Mouse (Mus musculus) midbrain, embryonic 15.5 days (tissue): Measurements from ENCODE around the gene 1700003E16Rik. TPM values are rescaled to one million over a fixed set of nuclear protein-coding genes. Genes with fewer than 3 reads are reported as not detected.

Experiments
- ATAC-seq: fragments of 200-750 bp; cut with Nextera tagmentation; replicated peaks from 2 replicates; pipeline ENCODE4 v1.8.0; 2017; ENCODE audit warnings: moderate TSS enrichment
- H3K27ac ChIP-seq: fragments of 300-500 bp; sonication (generic); 2 replicates; pipeline ENCODE4 v1.5.1; 2015; ENCODE audit warnings: mild to moderate bottlenecking, inconsistent platforms
- H3K27me3 ChIP-seq: fragments of 300-500 bp; sonication (generic); replicated peaks from 2 replicates; pipeline ENCODE4 v1.6.1; 2015; ENCODE audit warnings: inconsistent platforms
- H3K36me3 ChIP-seq: fragments of 300-500 bp; sonication (generic); replicated peaks from 2 replicates; pipeline ENCODE4 v1.6.1; 2015; ENCODE audit warnings: inconsistent platforms
- H3K4me1 ChIP-seq: fragments of 300-500 bp; sonication (generic); 2 replicates; pipeline ENCODE4 v1.6.1; 2015; ENCODE audit warnings: inconsistent platforms
- H3K4me2 ChIP-seq: fragments of 300-500 bp; sonication (generic); 2 replicates; pipeline ENCODE4 v1.6.1; 2015; ENCODE audit warnings: inconsistent platforms, mild to moderate bottlenecking, moderate library complexity
- H3K4me3 ChIP-seq: fragments of 300-500 bp; sonication (generic); 2 replicates; pipeline ENCODE4 v1.5.1; 2015; ENCODE audit warnings: mild to moderate bottlenecking, inconsistent platforms
- H3K9ac ChIP-seq: fragments of 300-500 bp; sonication (generic); 2 replicates; pipeline ENCODE4 v1.6.1; 2015; ENCODE audit warnings: mild to moderate bottlenecking, inconsistent platforms
- H3K9me3 ChIP-seq: fragments of 300-500 bp; sonication (generic); 2 replicates; pipeline ENCODE4 v1.6.1; 2016; ENCODE audit warnings: inconsistent platforms
- WGBS: fragments of 180-500 bp; shearing (Covaris S2); methylation state at CpG from one replicate; pipeline ENCODE4 v1.1.7; 2015; ENCODE audit warnings: mixed read lengths; 5-methylcytosine and 5-hydroxymethylcytosine counted together
- polyA plus RNA-seq: library from polyadenylated mRNA; unstranded; fragments of >200 nt; fragmentation: Nextera tagmentation; extraction: Ambion mirVana; gene quantifications from 2 replicates; pipeline ENCODE4 v1.2.1, GENCODE M21; 2015

1700003E16Rik gene
- polyA plus RNA-seq, 1 experiment from 2014 or later = 9.5 TPM

DNA sequence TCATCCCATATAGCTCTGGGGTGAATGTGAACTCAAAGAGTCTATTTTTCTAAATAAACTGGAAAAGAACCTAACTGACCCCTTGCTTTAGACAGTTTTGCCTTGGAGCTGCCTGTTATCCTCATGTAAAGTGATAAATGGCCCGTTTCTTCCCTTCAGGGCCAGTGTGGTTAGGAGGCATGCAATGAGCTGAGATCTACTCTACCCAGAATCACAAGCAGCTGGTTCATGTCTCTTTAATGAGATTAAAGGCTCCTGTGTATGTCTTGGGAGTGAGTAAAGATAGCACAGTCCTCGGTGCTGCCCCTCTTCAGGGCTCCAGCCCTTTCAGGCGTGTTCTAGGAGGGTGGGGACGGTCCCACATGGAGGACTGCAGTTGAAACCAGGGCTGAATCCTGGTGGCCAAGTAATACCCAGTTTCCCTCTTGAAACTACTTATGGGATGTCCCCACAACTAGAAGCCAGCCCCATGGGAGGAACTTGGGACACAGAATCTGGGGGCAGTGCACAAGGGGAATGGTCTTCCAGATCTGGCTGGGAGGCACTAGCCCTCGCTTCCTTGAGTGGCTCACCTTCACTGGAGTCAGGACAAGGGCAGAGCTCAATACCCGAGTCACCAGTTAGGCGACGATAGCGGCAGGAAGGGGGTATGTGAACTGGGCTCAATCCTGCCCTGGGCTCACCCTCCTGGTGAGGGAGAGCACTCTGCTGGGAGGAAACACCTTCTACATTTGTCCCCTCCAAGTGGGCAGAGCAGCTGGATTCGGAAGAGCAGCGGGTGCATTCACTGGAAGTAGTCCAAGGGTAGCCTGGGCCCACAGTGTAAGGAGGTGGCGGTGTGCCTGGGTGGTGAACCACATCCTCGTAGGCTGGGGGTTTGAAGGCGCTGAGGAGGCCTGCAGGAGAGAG lies 37.1 kb upstream of the 1700003E16Rik start:
- peak overlapping the region; percentile 86; the same call in 1 of the 2 replicates for H3K4me2 ChIP-seq
- ATAC-seq = no peak
- H3K27me3 ChIP-seq = no peaks in the 10 kb centered on the region
- peaks cover 71% of the 10 kb centered on the region for H3K4me1 ChIP-seq
- H3K36me3 ChIP-seq = peaks cover 6% of the 10 kb centered on the region; the same call in 1 of the 2 replicates
- H3K9me3 ChIP-seq = no peaks in the 10 kb centered on the region
- no peak overlapping the region for H3K27ac ChIP-seq
- no peak overlapping the region for H3K4me3 ChIP-seq
- WGBS = 83% methylated on average over 14 of the region's 14 CpGs
- no peak overlapping the region for H3K9ac ChIP-seq

DNA sequence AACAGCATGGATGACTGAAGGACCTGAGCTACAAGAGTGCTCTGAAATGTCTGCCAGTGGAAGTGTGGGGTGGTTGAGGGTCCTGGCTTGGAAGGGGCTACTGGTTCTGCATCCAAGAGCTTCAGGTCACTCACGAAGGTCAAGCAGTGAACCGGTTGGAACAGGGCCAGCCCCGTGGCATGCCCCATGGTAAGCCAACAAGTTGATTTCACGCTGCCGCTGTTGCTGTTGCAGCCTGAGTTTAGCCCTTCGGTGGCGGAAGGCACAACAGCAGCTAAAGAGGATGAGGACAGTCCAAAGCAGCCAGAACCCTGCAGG lies 36.5 kb upstream of the 1700003E16Rik start:
- 54% methylated on average over 7 of the region's 7 CpGs for WGBS
- no peak for ATAC-seq
- peak overlapping the region; percentile 63 for H3K4me3 ChIP-seq
- peak overlapping the region; percentile 1; the same call in 1 of the 2 replicates for H3K27ac ChIP-seq
- H3K9ac ChIP-seq = peak overlapping the region; percentile 78; the same call in 1 of the 2 replicates
- peaks cover 6% of the 10 kb centered on the region; the same call in 1 of the 2 replicates for H3K36me3 ChIP-seq
- peaks cover 73% of the 10 kb centered on the region for H3K4me1 ChIP-seq
- peak overlapping the region; percentile 86 for H3K4me2 ChIP-seq
- H3K9me3 ChIP-seq = no peaks in the 10 kb centered on the region
- H3K27me3 ChIP-seq = no peaks in the 10 kb centered on the region

DNA sequence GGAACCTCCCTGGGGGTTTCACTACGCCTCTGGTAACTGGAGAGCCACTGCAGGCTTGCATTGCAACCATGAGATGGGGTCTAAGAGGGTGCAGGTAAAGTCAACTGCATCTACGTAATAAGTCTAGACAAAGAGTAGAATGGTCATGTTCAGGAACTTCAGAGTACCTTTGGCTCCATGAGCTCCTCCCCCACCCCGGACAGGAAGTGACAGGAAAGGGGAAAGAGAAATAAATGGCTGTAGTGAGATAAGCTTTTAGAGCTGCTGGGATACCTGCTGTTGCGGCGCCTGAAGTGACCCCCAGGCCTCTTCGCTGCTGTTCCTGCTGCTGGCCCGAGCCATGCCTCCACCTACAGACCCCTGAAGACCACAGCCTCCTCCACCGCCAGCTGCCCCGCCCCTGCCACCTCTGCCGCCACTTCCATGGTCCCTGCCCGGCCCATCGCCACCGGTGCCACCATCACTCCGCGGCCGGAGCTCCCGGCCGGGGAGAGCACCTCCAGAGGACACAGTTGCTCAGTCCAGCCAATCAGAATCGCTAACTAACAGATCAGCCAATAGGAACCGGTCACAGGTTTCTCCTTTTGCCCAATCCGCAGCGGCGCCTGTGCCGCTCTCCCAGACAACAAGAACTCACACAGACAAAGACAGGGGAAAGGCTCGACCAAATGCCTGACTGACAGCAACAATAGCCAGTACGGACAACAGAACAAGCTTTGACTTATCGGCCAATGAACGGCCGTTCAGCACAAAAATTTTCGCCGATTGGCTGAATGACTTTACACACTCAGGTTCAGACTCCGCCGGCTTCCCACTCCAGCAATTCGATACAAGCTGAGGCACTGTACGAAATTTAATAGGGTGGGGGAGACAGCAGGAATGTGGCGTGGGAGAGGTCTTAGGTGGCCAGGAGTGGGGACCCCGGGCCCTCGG lies 35.0 kb upstream of the 1700003E16Rik start, which contains the start of gene Wbp1:
Wbp1 (minus strand) TSS at position 630 of the 933 bp plus-strand sequence.
- Histone ChIP-seq H3K27ac (peak within 1 kb of the TSS; percentile 93), H3K27me3 (no peaks in the 10 kb centered on the region), H3K36me3 (peaks cover 6% of the 10 kb centered on the region; the same call in 1 of the 2 replicates), H3K4me1 (peaks cover 71% of the 10 kb centered on the region), H3K4me2 (peak within 1 kb of the TSS; percentile 94), H3K9me3 (no peaks in the 10 kb centered on the region), H3K9ac (peak within 1 kb of the TSS; percentile 78), H3K4me3 (peak within 1 kb of the TSS; percentile 63)
- WGBS = under 1% methylated on average over 38 of the region's 38 CpGs
- peak; percentile 95 for ATAC-seq

DNA sequence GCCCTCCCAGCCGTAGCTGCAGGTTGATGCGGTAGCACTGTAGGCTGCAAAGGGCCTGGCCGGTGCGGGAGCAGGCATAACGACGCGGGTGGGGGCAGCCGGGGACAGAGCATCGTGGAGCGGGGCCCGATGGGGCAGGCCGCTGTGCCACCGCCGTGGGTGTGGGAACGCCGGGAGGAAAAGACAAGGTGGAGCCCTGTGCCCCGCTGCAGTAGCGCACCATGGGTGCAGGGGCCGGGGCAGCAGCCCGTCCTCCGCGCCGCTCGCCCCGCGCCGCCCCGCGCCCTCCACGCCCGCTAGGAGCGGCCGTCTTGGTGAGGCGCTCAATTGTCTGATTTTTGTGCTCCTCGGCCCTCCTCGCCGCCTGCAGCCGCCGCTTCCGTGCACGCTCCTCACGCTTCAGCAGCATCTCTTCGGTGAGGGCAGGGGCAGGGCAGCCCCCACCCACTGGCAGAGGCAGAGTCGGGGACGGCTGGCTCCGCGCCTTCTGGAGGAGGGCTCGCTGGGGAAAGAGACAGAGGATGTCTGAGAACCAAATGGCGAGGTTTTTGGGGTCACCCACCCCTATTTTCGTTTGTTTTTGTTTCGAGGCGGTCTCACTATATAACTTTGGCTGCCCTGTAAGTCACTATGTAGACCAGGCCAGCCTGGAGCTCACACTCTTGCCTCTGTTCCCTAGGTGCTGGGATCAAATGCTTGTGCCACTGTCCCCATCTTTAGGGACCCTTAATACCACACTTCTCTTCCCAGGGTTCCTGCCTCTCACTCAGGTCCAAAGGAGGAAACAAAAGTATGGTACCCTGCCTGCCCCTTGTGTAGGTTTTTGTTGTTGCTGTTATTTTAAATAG lies 34.1 kb upstream of the 1700003E16Rik start:
- peak overlapping the region; percentile 63 for H3K4me3 ChIP-seq
- peak overlapping the region; percentile 69 for H3K9ac ChIP-seq
- no peaks in the 10 kb centered on the region for H3K9me3 ChIP-seq
- no peaks in the 10 kb centered on the region for H3K27me3 ChIP-seq
- peaks cover 6% of the 10 kb centered on the region; the same call in 1 of the 2 replicates for H3K36me3 ChIP-seq
- WGBS = under 1% methylated on average over 52 of the region's 52 CpGs
- H3K27ac ChIP-seq = peak overlapping the region; percentile 93
- peak; percentile 5 for ATAC-seq
- H3K4me2 ChIP-seq = peak overlapping the region; percentile 94
- peaks cover 62% of the 10 kb centered on the region for H3K4me1 ChIP-seq

- ATAC-seq = no peak
- no peaks in the 10 kb centered on the region for H3K27me3 ChIP-seq
- H3K36me3 ChIP-seq = 0 out of 2 replicates have a peak, but pooled peaks cover 2% of the 10 kb centered on the region
- peak overlapping the region; percentile 94 for H3K4me2 ChIP-seq
- peaks cover 55% of the 10 kb centered on the region for H3K4me1 ChIP-seq
- no peaks in the 10 kb centered on the region for H3K9me3 ChIP-seq
- no peak overlapping the region for H3K4me3 ChIP-seq
- no peak overlapping the region for H3K27ac ChIP-seq
- no peak overlapping the region for H3K9ac ChIP-seq
- 78% methylated on average over 5 of the region's 5 CpGs for WGBS
These were observed 33.2 kb upstream of the 1700003E16Rik start for GRCm38 (mm10) chr6:83122961-83123360.

- peak overlapping the region; percentile 64 for H3K27ac ChIP-seq
- H3K4me2 ChIP-seq = peak overlapping the region; percentile 73
- no peaks in the 10 kb centered on the region for H3K27me3 ChIP-seq
- peak; percentile 7 for ATAC-seq
- peaks cover 39% of the 10 kb centered on the region for H3K4me1 ChIP-seq
- peak overlapping the region; percentile 89 for H3K4me3 ChIP-seq
- WGBS = under 1% methylated on average over 30 of the region's 30 CpGs
- H3K9me3 ChIP-seq = no peaks in the 10 kb centered on the region
- H3K9ac ChIP-seq = peak overlapping the region; percentile 58
- no peaks in the 10 kb centered on the region for H3K36me3 ChIP-seq
These were observed 31.3 kb upstream of the 1700003E16Rik start for GRCm38 (mm10) chr6:83124851-83125312.

DNA sequence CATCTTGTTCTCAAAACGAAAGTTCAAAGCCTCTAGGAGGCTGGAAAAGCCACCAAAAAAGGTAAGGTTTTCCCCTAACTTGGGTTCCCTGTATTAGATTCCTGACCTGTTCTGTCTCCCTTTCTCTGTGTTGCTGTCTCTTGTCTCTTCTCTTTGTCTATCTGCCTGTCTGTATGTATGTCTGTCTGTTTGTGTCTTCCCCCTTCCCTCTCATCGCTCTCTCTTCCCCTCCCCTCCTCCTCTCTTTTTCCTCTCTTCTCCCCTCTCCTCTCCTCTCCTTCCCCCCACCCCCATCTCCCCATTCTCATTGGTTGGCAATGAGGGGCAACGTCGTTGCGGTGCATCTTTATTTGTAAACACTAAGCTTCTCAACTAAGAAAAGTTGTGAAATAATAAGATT lies 30.9 kb upstream of the 1700003E16Rik start, which contains the start of gene Ino80b:
Ino80b (minus strand) TSS at position 101 of the 400 bp plus-strand sequence.
- peak within 1 kb of the TSS; percentile 58 for H3K9ac ChIP-seq
- 22% methylated on average over 5 of the region's 5 CpGs for WGBS
- peak within 1 kb of the TSS; percentile 73 for H3K4me2 ChIP-seq
- H3K27ac ChIP-seq = peak within 1 kb of the TSS; percentile 64
- no peaks in the 10 kb centered on the region for H3K36me3 ChIP-seq
- H3K4me1 ChIP-seq = peaks cover 34% of the 10 kb centered on the region
- no peak for ATAC-seq
- H3K9me3 ChIP-seq = no peaks in the 10 kb centered on the region
- no peaks in the 10 kb centered on the region for H3K27me3 ChIP-seq
- peak within 1 kb of the TSS; percentile 89 for H3K4me3 ChIP-seq

GRCm38 (mm10) chr6:83127419-83127818 lies 28.8 kb upstream of the 1700003E16Rik start:
- H3K9ac ChIP-seq = no peak overlapping the region
- H3K27me3 ChIP-seq = no peaks in the 10 kb centered on the region
- no peak for ATAC-seq
- no peak overlapping the region for H3K27ac ChIP-seq
- H3K4me2 ChIP-seq = no peak overlapping the region
- H3K4me3 ChIP-seq = no peak overlapping the region
- no peaks in the 10 kb centered on the region for H3K36me3 ChIP-seq
- whole genome bisulfite sequencing = 96% methylated on average over 5 of the region's 5 CpGs
- no peaks in the 10 kb centered on the region for H3K9me3 ChIP-seq
- H3K4me1 ChIP-seq = peaks cover 23% of the 10 kb centered on the region

DNA sequence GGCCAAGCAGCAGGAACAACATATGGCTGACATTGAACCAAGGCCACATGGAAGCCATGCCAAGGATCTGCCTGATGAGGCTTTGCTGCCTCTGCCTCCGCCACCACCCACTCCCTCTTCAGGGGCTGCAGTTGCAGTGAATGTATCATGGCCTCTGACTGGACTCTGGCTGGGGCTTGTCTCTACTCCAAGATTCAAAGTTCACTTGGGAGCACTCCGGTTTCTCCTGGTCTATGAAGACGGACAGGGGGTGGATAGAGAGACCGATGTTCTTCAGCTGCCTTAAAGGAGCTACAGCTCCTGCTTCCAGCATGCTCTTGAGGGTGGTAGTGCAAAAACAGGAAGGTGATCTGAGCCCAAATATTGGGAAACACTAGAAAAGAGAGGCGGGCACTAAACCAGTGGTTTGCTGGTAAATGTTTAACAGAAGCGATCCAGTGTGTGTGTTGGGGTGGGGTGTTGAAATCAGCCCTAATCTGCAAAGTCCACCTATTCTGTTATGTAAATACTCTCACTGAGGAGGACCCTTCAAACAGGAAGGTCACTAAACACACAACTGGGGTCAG lies 24.7 kb upstream of the 1700003E16Rik start:
- no peak overlapping the region for H3K27ac ChIP-seq
- 82% methylated on average over 6 of the region's 6 CpGs for WGBS
- peaks cover 9% of the 10 kb centered on the region for H3K4me1 ChIP-seq
- no peak overlapping the region for H3K9ac ChIP-seq
- no peak overlapping the region for H3K4me3 ChIP-seq
- H3K27me3 ChIP-seq = peaks cover 6% of the 10 kb centered on the region; the same call in 1 of the 2 replicates
- no peak overlapping the region for H3K4me2 ChIP-seq
- no peaks in the 10 kb centered on the region for H3K36me3 ChIP-seq
- no peak for ATAC-seq
- no peaks in the 10 kb centered on the region for H3K9me3 ChIP-seq

DNA sequence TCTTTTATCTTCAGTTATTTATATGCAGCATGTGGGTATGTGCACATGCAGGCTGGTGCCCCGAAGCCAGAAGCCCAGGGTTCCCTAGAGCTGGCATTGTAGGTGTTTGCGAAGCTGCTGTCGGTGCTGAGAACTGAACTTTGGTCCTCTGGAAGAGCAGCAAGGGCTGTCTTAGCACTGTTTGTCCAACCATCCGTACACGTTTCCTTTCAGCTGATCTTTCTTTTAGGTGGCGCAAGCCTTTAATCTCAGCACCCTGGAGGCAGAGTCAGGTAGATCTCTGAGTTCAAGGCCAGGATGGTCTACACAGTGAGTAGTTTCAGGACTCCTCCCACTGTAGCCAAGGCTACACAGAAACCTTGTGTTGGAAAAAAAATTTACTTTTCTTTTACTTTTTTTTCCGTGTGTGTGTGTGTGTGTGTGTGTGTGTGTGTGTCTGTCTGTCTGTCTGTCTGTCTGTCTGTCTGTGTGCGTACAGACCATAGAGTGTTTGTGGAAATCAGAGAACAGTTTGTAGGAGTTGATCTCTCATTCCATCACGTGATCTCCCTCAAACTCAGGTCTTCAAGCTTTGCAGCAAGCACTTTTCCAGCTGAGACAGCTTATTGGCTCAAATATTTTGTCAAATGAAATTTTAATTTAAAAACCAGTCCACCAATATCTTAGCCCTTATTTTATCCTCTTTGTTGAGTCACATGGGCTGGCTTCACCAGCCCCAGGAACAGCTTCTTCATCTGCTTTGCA lies 23.9 kb upstream of the 1700003E16Rik start:
- WGBS = 86% methylated on average over 9 of the region's 9 CpGs
- Histone ChIP-seq H3K36me3 (no peaks in the 10 kb centered on the region), H3K4me2 (no peak overlapping the region), H3K27ac (no peak overlapping the region), H3K4me3 (no peak overlapping the region), H3K4me1 (peaks cover 17% of the 10 kb centered on the region), H3K27me3 (peaks cover 9% of the 10 kb centered on the region; the same call in 1 of the 2 replicates), H3K9me3 (no peaks in the 10 kb centered on the region), H3K9ac (no peak overlapping the region)
- no peak for ATAC-seq
